Mouse (Mus musculus) spleen, postnatal 10 days (tissue): ENCODE results near the gene Bik.

Experiments used
- DNase-seq, 2 experiments: peaks; one replicate each; pipeline ENCODE4 v3.0.0; 2021 to 2022; ENCODE audit warnings: low spot score in 2 of 2

The Bik gene

GRCm38 (mm10) chr15:83583419-83584156 lies 56.9 kb downstream of the Bik start:
- DNase-seq, result peak; percentile 50 to 79

- no peak for DNase-seq
These were observed 58.1 kb downstream of the Bik start for GRCm38 (mm10) chr15:83584741-83585220.

GRCm38 (mm10) chr15:83590841-83591240 lies 64.2 kb downstream of the Bik start:
- DNase-seq, result no peak

DNA sequence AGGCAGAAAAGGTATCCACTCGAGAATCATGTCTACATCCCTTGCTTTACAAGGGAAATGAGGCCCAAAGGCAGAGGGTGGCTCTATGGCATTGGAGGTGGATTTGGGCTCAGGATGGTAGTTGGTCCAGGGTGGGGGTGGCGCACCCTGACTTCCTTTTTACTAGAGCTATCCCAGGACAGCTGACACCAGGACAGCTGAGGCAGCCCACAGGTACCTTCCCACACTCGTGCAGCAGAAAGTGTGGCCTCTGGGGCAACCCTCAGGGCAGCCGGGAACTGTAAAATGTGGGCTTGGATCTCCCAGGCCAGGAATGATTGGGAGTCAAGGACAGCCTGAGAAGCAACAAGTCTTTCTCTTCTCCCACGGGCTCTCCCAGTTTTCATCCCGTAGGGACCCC lies 65.1 kb downstream of the Bik start:
- peak in 1 of 2 experiments; percentile 37 for DNase-seq

DNA sequence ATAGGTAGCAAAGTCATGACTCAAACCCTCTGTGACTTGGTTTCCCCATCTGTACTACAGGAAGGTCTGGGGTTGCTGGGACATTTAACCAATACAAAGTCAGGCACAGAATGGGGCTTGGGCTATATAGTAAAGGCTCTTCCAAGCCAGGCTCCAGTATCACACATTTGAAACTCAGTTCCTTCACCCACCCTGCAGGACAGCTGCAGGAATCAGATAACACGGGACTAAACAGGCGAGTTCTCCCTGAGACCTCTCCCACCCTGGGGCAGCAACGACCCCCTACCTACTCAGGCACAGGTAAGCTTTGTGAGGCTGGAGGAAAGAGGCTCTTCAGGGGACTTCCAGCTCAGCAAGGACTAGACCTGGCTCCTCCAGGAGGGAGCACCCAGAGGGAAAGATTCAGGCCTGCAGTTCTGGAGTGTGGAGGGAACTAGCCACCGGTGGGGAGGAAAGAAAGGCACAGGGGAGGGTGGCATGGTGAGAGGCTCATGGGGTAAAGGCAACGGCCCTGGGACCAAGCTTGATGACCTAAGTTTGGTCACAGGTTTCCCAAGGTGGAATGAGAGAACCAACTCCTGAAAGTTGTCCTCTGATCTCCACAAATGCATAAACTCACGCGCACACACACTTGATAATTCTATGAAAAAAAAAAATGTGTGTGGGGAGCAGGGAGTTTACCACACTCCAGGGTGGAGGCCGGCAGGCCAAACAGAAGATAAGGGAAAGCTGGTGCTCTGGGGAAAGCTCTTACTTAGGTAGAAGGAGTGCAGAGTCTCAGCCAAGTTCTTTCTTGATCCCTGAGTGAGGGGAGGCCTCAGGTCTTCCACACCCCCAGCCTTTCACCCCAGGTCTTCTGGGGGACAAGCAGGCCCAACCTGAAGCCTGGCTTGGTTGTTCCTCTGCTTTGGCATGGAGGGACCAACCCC lies 65.9 kb downstream of the Bik start:
- DNase-seq, result peak; percentile 59 to 64

DNA sequence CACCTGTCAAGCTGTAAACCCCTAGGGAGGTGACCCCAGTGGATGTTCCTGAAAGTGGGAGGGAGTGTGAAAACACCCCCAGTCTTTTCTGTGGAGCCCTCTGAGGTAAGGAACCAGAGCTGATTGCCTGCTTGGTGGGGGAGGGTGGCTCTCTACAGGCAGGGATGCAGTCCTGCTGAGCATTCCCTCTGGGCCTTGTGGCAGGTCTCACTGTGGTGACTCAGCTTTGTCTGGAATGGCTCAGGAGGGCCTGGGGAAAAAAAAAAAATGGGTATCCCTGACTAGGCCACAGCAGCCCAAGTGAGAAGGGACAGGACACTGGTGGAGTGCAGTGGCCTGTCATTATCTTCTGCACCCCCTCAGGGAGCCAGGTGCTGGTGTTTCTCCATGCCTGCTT lies 66.5 kb downstream of the Bik start:
- peak in 1 of 2 experiments; percentile 39 for DNase-seq

DNA sequence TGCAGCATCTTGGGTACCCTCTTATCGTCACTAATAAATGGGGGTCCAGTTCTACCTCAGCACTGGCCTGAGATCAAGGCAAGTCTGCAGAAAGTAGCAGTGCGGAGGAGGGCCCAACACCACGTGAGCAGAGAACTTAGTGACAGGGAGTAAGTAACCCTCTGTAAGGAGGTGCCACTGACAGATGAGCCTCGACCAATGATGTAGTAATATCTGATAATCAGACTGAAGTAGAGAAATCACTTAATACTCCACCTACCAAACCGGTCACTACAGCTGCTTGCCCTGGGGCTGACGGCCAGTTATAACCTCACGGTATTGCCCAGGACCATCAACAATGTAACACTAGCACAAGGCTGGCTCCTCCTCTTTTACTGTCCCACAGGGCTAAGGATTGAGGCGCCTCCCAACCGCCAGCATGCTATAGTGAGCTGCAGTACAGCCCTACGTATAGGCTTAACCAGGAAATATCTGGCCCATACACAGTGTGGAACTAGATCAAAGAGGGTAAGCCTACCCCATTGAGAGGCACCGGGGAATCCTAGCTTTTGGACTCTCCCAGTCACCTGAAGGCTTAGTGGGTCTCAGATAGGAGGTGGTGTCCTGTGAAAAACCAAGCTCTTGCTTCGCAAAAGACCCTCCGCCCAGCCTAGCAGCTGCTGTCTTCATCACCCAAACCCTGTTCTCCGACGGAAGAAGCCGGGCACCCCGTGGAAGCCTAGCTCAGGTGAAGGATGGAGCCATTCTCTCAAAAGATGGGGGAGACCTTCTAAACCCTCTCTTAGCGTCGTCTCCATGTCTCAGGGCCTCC lies 67.2 kb downstream of the Bik start:
- DNase-seq, result peak; percentile 59 to 64
